Mouse (Mus musculus) kidney, postnatal 0 days (tissue): ENCODE measurements at regions not wholly inside any gene's neighbourhood (a gene's known extent, or its start where the extent isn't known, plus 50 kb on each side); places are given as distances from the start of the nearest gene placed in this dataset.

ENCODE experiments used
- ATAC-seq: fragments of 200-750 bp; cut with Nextera tagmentation; replicated peaks from 2 replicates; pipeline ENCODE4 v1.8.0; 2017; ENCODE audit warnings: low read depth, moderate number of reproducible peaks, moderate TSS enrichment, moderate library complexity; ENCODE audit not compliant: low FRiP score
- DNase-seq: peaks from one replicate; pipeline ENCODE4 v3.0.0-alpha.2; 2016; ENCODE audit warnings: low spot score
- H3K27ac ChIP-seq: fragments of 300-500 bp; sonication (generic); 2 replicates; pipeline ENCODE4 v1.5.1; 2014; ENCODE audit warnings: mild to moderate bottlenecking
- H3K27me3 ChIP-seq: fragments of 300-500 bp; sonication (generic); 2 replicates; pipeline ENCODE4 v1.6.1; 2014; ENCODE audit warnings: low read length, mixed read lengths; ENCODE audit not compliant: insufficient read depth
- H3K36me3 ChIP-seq: fragments of 300-500 bp; sonication (generic); 2 replicates; pipeline ENCODE4 v1.6.1; 2014; ENCODE audit warnings: low read length, mixed read lengths; ENCODE audit not compliant: insufficient read depth
- H3K4me1 ChIP-seq: fragments of 300-500 bp; sonication (generic); replicated peaks from 2 replicates; pipeline ENCODE4 v1.6.1; 2014; ENCODE audit warnings: antibody characterized with exemption, low read length, mixed read lengths; ENCODE audit not compliant: insufficient read depth
- H3K4me2 ChIP-seq: fragments of 300-500 bp; sonication (generic); 2 replicates; pipeline ENCODE4 v1.6.1; 2014; ENCODE audit warnings: mild to moderate bottlenecking, low read length, moderate library complexity, mixed read lengths
- H3K4me3 ChIP-seq: fragments of 300-500 bp; sonication (generic); replicated peaks from 2 replicates; pipeline ENCODE4 v1.5.1; 2014; ENCODE audit warnings: low read depth, low read length
- H3K9ac ChIP-seq: fragments of 300-500 bp; sonication (generic); 2 replicates; pipeline ENCODE4 v1.6.1; 2014; ENCODE audit warnings: low read depth, low read length
- H3K9me3 ChIP-seq: fragments of 300-500 bp; sonication (generic); replicated peaks from 2 replicates; pipeline ENCODE4 v1.6.1; 2016; ENCODE audit warnings: low read length, inconsistent platforms, mixed read lengths
- CTCF ChIP-seq: IDR thresholded peaks from 2 replicates; pipeline ENCODE4 v1.5.1; 2016; ENCODE audit warnings: antibody characterized with exemption, low read depth, mild to moderate bottlenecking, moderate library complexity
- WGBS: fragments of 180-500 bp; shearing (Covaris S2); extraction: QIAGEN DNeasy Blood & Tissue Kit; methylation state at CpG from one replicate; pipeline ENCODE4 v1.1.7; 2014; 5-methylcytosine and 5-hydroxymethylcytosine counted together

- 0% methylated on average over 1 of the region's 1 CpGs for WGBS
- no peak for ATAC-seq
- no peak for TF ChIP-seq CTCF
- Histone ChIP-seq H3K4me3 (no peak overlapping the region), H3K27ac (no peak overlapping the region), H3K36me3 (no peaks in the 10 kb centered on the region), H3K9ac (no peak overlapping the region), H3K9me3 (no peaks in the 10 kb centered on the region), H3K27me3 (no peaks in the 10 kb centered on the region), H3K4me1 (no peaks in the 10 kb centered on the region), H3K4me2 (no peak overlapping the region)
- DNase-seq: no peak
Observed at GRCm38 (mm10) chr7:77632656-77633055, 1105.2 kb downstream of the Ntrk3 start.

GRCm38 (mm10) chr7:77623491-77623890 is 1114.3 kb downstream of the Ntrk3 start:
- Histone ChIP-seq H3K4me2 (no peak overlapping the region), H3K4me3 (no peak overlapping the region), H3K27ac (no peak overlapping the region), H3K27me3 (no peaks in the 10 kb centered on the region), H3K9ac (no peak overlapping the region), H3K9me3 (no peaks in the 10 kb centered on the region), H3K36me3 (no peaks in the 10 kb centered on the region), H3K4me1 (no peaks in the 10 kb centered on the region)
- WGBS: 71% methylated on average over 4 of the region's 4 CpGs
- DNase-seq: no peak
- no peak for ATAC-seq
- no peak for TF ChIP-seq CTCF

- Histone ChIP-seq H3K9me3 (no peaks in the 10 kb centered on the region), H3K36me3 (no peaks in the 10 kb centered on the region), H3K4me2 (no peak overlapping the region), H3K27me3 (no peaks in the 10 kb centered on the region), H3K4me1 (no peaks in the 10 kb centered on the region), H3K4me3 (no peak overlapping the region), H3K9ac (no peak overlapping the region), H3K27ac (no peak overlapping the region)
- DNase-seq (no peak), ATAC-seq (no peak)
- TF ChIP-seq CTCF: no peak
Observed at GRCm38 (mm10) chr7:77622934-77623333, 1114.9 kb downstream of the Ntrk3 start.

GRCm38 (mm10) chr7:77572872-77573271 is 1164.9 kb downstream of the Ntrk3 start:
- 69% methylated on average over 1 of the region's 1 CpGs for WGBS
- H3K9me3 ChIP-seq: no peaks in the 10 kb centered on the region
- H3K36me3 ChIP-seq: no peaks in the 10 kb centered on the region
- H3K4me3 ChIP-seq: no peak overlapping the region
- no peak for TF ChIP-seq CTCF
- no peak overlapping the region for H3K9ac ChIP-seq
- H3K27me3 ChIP-seq: no peaks in the 10 kb centered on the region
- H3K4me1 ChIP-seq: no peaks in the 10 kb centered on the region
- H3K4me2 ChIP-seq: no peak overlapping the region
- DNase-seq (no peak), ATAC-seq (no peak)
- H3K27ac ChIP-seq: no peak overlapping the region

GRCm38 (mm10) chr7:77559095-77559494 is 1178.7 kb downstream of the Ntrk3 start:
- Histone ChIP-seq H3K9ac (no peak overlapping the region), H3K27me3 (no peaks in the 10 kb centered on the region), H3K4me3 (no peak overlapping the region), H3K9me3 (no peaks in the 10 kb centered on the region), H3K4me1 (no peaks in the 10 kb centered on the region), H3K36me3 (no peaks in the 10 kb centered on the region), H3K4me2 (no peak overlapping the region), H3K27ac (no peak overlapping the region)
- ATAC-seq: no peak
- DNase-seq: no peak
- 19% methylated on average over 1 of the region's 1 CpGs for WGBS
- TF ChIP-seq CTCF: no peak

GRCm38 (mm10) chr7:77558536-77558935 is 1179.3 kb downstream of the Ntrk3 start:
- no peaks in the 10 kb centered on the region for H3K27me3 ChIP-seq

GRCm38 (mm10) chr7:77536890-77537289 is 1200.9 kb downstream of the Ntrk3 start:
- Histone ChIP-seq H3K27ac (no peak overlapping the region), H3K4me3 (no peak overlapping the region), H3K4me1 (no peaks in the 10 kb centered on the region), H3K27me3 (no peaks in the 10 kb centered on the region), H3K36me3 (no peaks in the 10 kb centered on the region), H3K9ac (no peak overlapping the region), H3K4me2 (no peak overlapping the region), H3K9me3 (no peaks in the 10 kb centered on the region)
- DNase-seq (no peak), ATAC-seq (no peak)
- WGBS: 57% methylated on average over 5 of the region's 5 CpGs
- no peak for TF ChIP-seq CTCF

More at GRCm38 (mm10) chr7:77558536-77558935, 1179.3 kb downstream of the Ntrk3 start:
- no peak overlapping the region for H3K4me3 ChIP-seq
- ATAC-seq (no peak), DNase-seq (no peak)
- no peaks in the 10 kb centered on the region for H3K36me3 ChIP-seq
- no peak overlapping the region for H3K27ac ChIP-seq
- no peak overlapping the region for H3K9ac ChIP-seq
- no peaks in the 10 kb centered on the region for H3K9me3 ChIP-seq
- TF ChIP-seq CTCF: no peak
- no peak overlapping the region for H3K4me2 ChIP-seq
- no peaks in the 10 kb centered on the region for H3K4me1 ChIP-seq
- 69% methylated on average over 4 of the region's 4 CpGs for WGBS
